Mouse (Mus musculus) stomach, postnatal 0 days (tissue): ENCODE measurements at regions not wholly inside any gene's neighbourhood (a gene's known extent, or its start where the extent isn't known, plus 50 kb on each side); places are given as distances from the start of the nearest gene placed in this dataset.

Experiments used
- CTCF ChIP-seq: IDR thresholded peaks from 2 replicates; pipeline ENCODE4 v1.5.1; 2016; ENCODE audit warnings: antibody characterized with exemption, low read depth, mild to moderate bottlenecking, moderate library complexity
- EP300 ChIP-seq: optimal IDR thresholded peaks from 2 replicates; pipeline ENCODE3; 2016; ENCODE audit warnings: antibody characterized with exemption

DNA sequence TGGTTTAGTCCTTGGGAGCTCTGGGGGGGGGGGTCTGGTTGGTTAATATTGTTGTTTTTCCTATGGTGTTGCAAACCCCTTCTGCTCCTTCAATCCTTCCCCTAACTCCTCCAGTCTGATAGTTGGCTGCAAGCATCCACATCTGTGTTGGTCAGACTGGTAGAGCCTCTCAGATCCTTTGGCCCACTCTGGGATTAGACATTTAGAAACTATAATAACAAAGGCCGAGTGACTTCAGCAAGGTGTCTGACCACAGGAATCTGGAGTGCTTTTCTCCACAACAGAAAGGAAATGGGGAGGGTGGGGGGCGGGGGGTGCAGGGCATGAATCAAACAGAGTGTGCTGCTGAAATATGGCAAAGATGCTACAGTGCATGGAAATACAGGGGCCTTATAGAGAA, 301.4 kb upstream of the Eci2 start:
- TF ChIP-seq CTCF: no peak
- TF ChIP-seq EP300: no peak
